Mouse (Mus musculus): Measurements from ENCODE around the gene Gm16181. TPM values are rescaled to one million over a fixed set of nuclear protein-coding genes. Genes with fewer than 3 reads are reported as not detected.

Gene Gm16181
- polyA plus RNA-seq, 1 experiment: not detected

GRCm38 (mm10) chr17:35187345-35187744, 33.3 kb upstream of the Gm16181 start:
- no peak for TF ChIP-seq POLR2A (IDR thresholded peaks at IDR 0.05; ENCODE audit: borderline replicate concordance, extremely low read depth, insufficient read depth, insufficient read length, poor library complexity, severe bottlenecking)
- TF ChIP-seq CTCF (IDR thresholded peaks at IDR 0.05; ENCODE audit: borderline replicate concordance, extremely low read depth, insufficient read depth, insufficient read length): no peak
- DNase-seq (ENCODE audit: low read depth): no peak

DNA sequence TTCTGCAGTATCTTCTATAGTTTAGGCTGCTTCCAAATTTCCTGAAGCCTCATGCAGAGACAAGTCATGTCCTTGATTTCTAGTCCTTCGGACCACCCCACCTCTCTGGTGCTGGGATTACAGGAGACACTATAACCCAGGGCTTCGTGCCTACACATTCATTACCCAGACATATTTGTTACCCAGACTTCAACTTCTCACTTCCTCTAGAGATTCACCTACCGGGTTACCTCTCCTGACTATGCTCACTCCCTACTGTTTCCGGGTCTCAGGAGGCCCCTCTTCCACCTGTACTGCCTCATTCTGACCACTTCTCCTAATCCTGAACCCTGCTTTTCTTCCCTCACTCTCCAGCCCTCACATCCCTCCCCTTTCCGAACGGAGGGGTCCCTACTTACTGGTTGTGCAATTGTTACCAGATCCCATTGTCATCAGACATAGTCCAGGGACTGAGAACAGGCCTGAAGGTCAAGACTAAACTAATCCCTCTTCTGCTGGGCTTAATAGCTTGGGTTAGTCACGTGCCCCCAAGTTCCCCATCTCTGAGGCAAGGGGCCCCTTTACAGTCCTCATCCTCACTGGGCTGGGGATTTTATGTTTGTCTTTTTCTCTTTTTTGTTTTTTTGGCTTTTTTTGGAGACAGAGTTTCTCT, 32.5 kb upstream of the Gm16181 start, which contains the start of gene Lst1:
Gene Lst1 (minus strand): TSS at position 481 of the 652 bp plus-strand sequence.
- DNase-seq (ENCODE audit: low read depth): no peak
- TF ChIP-seq POLR2A (IDR thresholded peaks at IDR 0.05; ENCODE audit: borderline replicate concordance, extremely low read depth, insufficient read depth, insufficient read length, poor library complexity, severe bottlenecking) (no peak), CTCF (IDR thresholded peaks at IDR 0.05; ENCODE audit: borderline replicate concordance, extremely low read depth, insufficient read depth, insufficient read length) (no peak)

DNA sequence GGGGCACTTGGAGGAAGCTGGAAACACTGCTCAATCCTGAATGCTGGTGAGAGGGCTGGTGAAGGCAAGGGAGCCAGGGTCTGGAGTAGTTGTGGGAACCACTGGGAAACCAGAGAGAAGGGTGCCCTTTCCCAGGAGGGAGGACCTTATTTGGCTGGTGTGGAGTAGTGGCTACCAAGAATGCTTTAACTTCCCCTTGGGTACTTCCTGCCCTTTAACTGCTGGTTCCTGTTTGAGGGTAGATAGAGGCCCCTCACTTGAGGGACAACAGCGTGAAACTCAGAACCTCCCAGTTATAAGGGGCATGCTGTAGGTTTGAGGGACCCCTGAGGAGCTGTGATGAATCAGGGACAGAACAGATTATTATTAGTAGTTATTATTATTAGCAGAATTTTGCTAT, 31.4 kb upstream of the Gm16181 start:
- TF ChIP-seq CTCF (IDR thresholded peaks at IDR 0.05; ENCODE audit: borderline replicate concordance, extremely low read depth, insufficient read depth, insufficient read length) (no peak), POLR2A (IDR thresholded peaks at IDR 0.05; ENCODE audit: borderline replicate concordance, extremely low read depth, insufficient read depth, insufficient read length, poor library complexity, severe bottlenecking) (no peak)
- no peak for DNase-seq (ENCODE audit: low read depth)

DNA sequence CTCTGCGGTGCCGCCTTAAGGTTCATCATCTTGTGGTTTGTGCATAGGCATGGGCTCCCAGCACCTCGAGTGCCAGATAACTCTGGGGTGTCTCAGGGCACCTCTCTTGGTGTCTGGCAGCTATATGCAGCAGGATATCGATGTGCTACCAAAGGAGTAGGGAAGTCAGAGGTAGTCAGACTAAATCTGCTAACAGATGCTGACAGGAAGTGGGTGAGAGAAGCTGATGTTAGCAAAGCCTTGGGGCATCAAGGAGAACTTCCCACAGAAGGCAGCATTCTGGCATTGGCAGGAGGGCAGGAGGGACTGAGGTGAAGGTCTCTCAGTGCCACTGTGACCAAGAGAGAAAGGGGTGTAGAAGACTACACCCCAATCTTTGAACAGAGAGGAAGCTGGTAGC, 30.5 kb upstream of the Gm16181 start:
- DNase-seq (ENCODE audit: low read depth): no peak
- no peak for TF ChIP-seq CTCF (IDR thresholded peaks at IDR 0.05; ENCODE audit: borderline replicate concordance, extremely low read depth, insufficient read depth, insufficient read length)
- no peak for TF ChIP-seq POLR2A (IDR thresholded peaks at IDR 0.05; ENCODE audit: borderline replicate concordance, extremely low read depth, insufficient read depth, insufficient read length, poor library complexity, severe bottlenecking)

- DNase-seq (ENCODE audit: low read depth): no peak
- TF ChIP-seq POLR2A (IDR thresholded peaks at IDR 0.05; ENCODE audit: borderline replicate concordance, extremely low read depth, insufficient read depth, insufficient read length, poor library complexity, severe bottlenecking): no peak
- TF ChIP-seq CTCF (IDR thresholded peaks at IDR 0.05; ENCODE audit: borderline replicate concordance, extremely low read depth, insufficient read depth, insufficient read length): no peak
These were observed 28.9 kb upstream of the Gm16181 start for GRCm38 (mm10) chr17:35191723-35192122.

GRCm38 (mm10) chr17:35192924-35193323, 27.7 kb upstream of the Gm16181 start:
- no peak for DNase-seq (ENCODE audit: low read depth)
- no peak for TF ChIP-seq CTCF (IDR thresholded peaks at IDR 0.05; ENCODE audit: borderline replicate concordance, extremely low read depth, insufficient read depth, insufficient read length)
- TF ChIP-seq POLR2A (IDR thresholded peaks at IDR 0.05; ENCODE audit: borderline replicate concordance, extremely low read depth, insufficient read depth, insufficient read length, poor library complexity, severe bottlenecking): no peak

GRCm38 (mm10) chr17:35193881-35194843, 26.5 kb upstream of the Gm16181 start, which contains the start of gene Ltb:
Ltb (plus strand) TSS chr17:35194439.
- no peak for DNase-seq (ENCODE audit: low read depth)
- TF ChIP-seq POLR2A (IDR thresholded peaks at IDR 0.05; ENCODE audit: borderline replicate concordance, extremely low read depth, insufficient read depth, insufficient read length, poor library complexity, severe bottlenecking) (no peak), CTCF (IDR thresholded peaks at IDR 0.05; ENCODE audit: borderline replicate concordance, extremely low read depth, insufficient read depth, insufficient read length) (no peak)

DNA sequence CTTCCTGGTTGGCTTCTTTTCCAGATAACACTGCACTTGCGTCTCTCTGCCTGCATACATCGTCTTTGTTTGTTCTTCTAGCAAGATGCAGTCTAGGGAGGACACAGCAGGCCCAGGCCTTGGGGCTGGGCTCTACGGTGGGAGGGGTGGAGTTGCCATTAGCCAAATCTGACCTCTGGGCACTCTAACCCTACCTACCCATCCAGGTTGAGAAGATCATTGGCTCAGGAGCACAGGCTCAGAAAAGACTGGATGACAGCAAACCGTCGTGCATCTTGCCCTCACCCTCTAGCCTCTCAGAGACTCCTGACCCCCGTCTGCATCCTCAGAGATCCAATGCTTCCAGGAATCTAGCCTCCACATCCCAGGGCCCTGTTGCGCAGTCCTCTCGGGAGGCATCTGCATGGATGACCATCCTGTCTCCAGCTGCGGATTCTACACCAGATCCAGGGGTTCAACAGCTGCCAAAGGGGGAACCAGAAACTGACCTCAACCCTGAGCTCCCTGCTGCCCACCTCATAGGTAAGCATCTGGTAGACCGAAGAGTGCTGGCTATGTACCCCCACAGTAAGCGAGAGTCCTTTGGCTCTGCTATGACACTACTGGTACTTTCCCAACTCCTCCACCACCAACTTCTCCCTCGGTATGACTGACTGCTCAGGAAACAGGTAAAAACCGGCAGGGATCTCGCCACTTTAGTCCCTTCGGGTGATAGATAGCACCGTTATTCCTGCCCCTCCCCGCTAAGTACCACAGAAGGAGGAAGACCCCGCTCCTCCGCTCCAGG, 25.6 kb upstream of the Gm16181 start:
- TF ChIP-seq CTCF (IDR thresholded peaks at IDR 0.05; ENCODE audit: borderline replicate concordance, extremely low read depth, insufficient read depth, insufficient read length) (no peak), POLR2A (IDR thresholded peaks at IDR 0.05; ENCODE audit: borderline replicate concordance, extremely low read depth, insufficient read depth, insufficient read length, poor library complexity, severe bottlenecking) (no peak)
- no peak for DNase-seq (ENCODE audit: low read depth)

DNA sequence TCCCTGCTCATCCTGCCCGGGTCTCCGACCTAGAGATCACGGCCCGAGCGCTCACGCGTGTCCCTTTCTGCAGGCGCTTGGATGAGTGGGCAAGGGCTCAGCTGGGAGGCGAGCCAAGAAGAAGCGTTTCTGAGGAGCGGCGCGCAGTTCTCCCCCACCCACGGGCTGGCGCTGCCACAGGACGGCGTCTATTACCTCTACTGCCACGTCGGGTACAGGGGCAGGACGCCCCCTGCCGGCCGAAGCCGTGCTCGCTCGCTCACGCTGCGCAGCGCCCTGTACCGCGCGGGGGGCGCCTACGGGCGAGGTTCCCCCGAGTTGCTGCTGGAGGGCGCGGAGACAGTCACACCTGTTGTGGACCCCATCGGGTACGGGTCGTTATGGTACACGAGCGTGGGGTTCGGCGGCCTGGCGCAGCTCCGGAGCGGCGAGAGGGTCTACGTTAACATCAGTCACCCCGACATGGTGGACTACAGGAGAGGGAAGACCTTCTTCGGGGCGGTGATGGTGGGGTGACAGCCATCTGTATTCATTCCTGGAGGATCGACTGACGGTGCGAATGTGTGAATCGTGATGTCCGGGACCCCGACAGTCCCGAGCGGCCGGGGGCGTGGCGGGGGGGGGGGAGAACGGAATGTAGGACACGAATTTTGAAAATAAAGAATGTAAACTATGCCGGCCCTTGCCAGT, 24.9 kb upstream of the Gm16181 start:
- TF ChIP-seq CTCF (IDR thresholded peaks at IDR 0.05; ENCODE audit: borderline replicate concordance, extremely low read depth, insufficient read depth, insufficient read length): peak; percentile 86
- no peak for TF ChIP-seq POLR2A (IDR thresholded peaks at IDR 0.05; ENCODE audit: borderline replicate concordance, extremely low read depth, insufficient read depth, insufficient read length, poor library complexity, severe bottlenecking)
- DNase-seq (ENCODE audit: low read depth): peak; percentile 71

DNA sequence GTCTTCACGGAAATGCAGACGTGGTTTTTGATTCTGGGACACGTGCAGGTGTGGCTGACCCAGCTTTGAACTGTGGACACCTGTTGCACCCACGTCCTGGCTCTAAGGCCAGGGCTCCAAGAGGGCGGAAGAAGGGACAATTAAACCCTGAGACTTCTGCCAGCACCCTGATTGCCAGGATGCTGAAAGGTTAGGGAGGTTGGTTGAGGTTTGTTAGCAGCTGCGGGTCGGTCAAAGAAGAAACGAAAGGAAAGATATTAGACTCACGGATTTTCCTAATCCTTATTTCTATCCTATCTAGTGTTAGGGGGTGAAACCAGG, 24.4 kb upstream of the Gm16181 start:
- no peak for TF ChIP-seq CTCF (IDR thresholded peaks at IDR 0.05; ENCODE audit: borderline replicate concordance, extremely low read depth, insufficient read depth, insufficient read length)
- no peak for TF ChIP-seq POLR2A (IDR thresholded peaks at IDR 0.05; ENCODE audit: borderline replicate concordance, extremely low read depth, insufficient read depth, insufficient read length, poor library complexity, severe bottlenecking)
- DNase-seq (ENCODE audit: low read depth): no peak

Data from brain, embryonic 14.5 days (tissue).